Mouse (Mus musculus) neural tube, embryonic 10.5 days (tissue): ENCODE measurements around the gene Cd44.

Experiments used
- DNase-seq: peaks from one replicate; pipeline ENCODE4 v3.0.0-alpha.2; 2017; ENCODE audit warnings: low spot score; ENCODE audit errors: extremely low spot score

Gene Cd44

GRCm38 (mm10) chr2:102873194-102873593, 28.3 kb downstream of the Cd44 start:
- no peak for DNase-seq

GRCm38 (mm10) chr2:102872436-102872835, 29.0 kb downstream of the Cd44 start:
- no peak for DNase-seq

- no peak for DNase-seq
These were observed 33.0 kb downstream of the Cd44 start for GRCm38 (mm10) chr2:102868444-102868843.

- DNase-seq: no peak
These were observed 33.9 kb downstream of the Cd44 start for GRCm38 (mm10) chr2:102867396-102868088.

- DNase-seq: no peak
These were observed 34.9 kb downstream of the Cd44 start for GRCm38 (mm10) chr2:102866594-102866993.

- DNase-seq: no peak
These were observed 36.1 kb downstream of the Cd44 start for GRCm38 (mm10) chr2:102865354-102865752.

- DNase-seq: no peak
These were observed 36.6 kb downstream of the Cd44 start for GRCm38 (mm10) chr2:102864695-102865353.

- DNase-seq: no peak
These were observed 37.4 kb downstream of the Cd44 start for GRCm38 (mm10) chr2:102864036-102864435.

GRCm38 (mm10) chr2:102863583-102863982, 37.9 kb downstream of the Cd44 start:
- DNase-seq: no peak

- DNase-seq: no peak
These were observed 38.8 kb downstream of the Cd44 start for GRCm38 (mm10) chr2:102862706-102863105.

GRCm38 (mm10) chr2:102858271-102858670, 43.2 kb downstream of the Cd44 start:
- DNase-seq: no peak

GRCm38 (mm10) chr2:102853297-102853696, 48.2 kb downstream of the Cd44 start:
- DNase-seq: no peak

- no peak for DNase-seq
These were observed 49.5 kb downstream of the Cd44 start for GRCm38 (mm10) chr2:102851936-102852477.

- DNase-seq: no peak
These were observed 51.4 kb downstream of the Cd44 start for GRCm38 (mm10) chr2:102850026-102850425.

GRCm38 (mm10) chr2:102848811-102849433, 52.5 kb downstream of the Cd44 start:
- no peak for DNase-seq

GRCm38 (mm10) chr2:102841231-102841630, 60.2 kb downstream of the Cd44 start:
- DNase-seq: no peak

- no peak for DNase-seq
These were observed 63.3 kb downstream of the Cd44 start for GRCm38 (mm10) chr2:102838179-102838578.

- DNase-seq: no peak
These were observed 69.9 kb downstream of the Cd44 start for GRCm38 (mm10) chr2:102831547-102831946.

GRCm38 (mm10) chr2:102829201-102829600, 72.3 kb downstream of the Cd44 start:
- no peak for DNase-seq

- no peak for DNase-seq
These were observed 73.1 kb downstream of the Cd44 start for GRCm38 (mm10) chr2:102828381-102828780.

GRCm38 (mm10) chr2:102827841-102828240, 73.6 kb downstream of the Cd44 start:
- no peak for DNase-seq

- no peak for DNase-seq
These were observed 75.4 kb downstream of the Cd44 start for GRCm38 (mm10) chr2:102825961-102826633.
